15 mouse cellular contexts compared by ENCODE assay signal in the genomic region with DNA sequence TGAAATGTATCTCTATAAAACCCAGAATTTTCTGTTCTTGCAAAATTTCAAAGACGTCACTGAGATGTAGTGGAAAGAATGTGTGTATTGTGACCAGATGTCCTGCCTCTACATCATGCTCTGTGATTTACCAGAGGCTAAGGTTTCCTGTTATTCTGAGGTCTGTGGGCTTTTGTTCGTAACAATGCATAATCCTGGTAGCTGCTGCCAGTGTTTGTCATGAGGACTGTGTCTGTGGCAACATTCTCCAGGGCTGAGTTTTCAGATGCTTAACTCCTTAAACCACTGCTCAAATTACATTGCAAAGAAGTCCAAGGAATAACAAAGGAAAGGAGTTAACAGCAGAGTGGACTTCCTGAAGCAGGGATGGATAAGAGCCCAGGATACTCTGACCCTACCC.
DNase-seq lines count a peak whose midpoint lies in the region; ATAC-seq and TF ChIP-seq lines count a peak whose summit lies in the region.
"Had no signal": no experiment of that assay in that cellular context is flagged by ENCODE, and none has a peak within 500 bp of the region (broad histone marks: within the 10 kb centered on the region; RNA-seq: fewer than 3 reads in every experiment).

No protein-coding gene starts in this region.

- 18% methylated on average over 2 of the region's 2 CpGs for WGBS in kidney, embryonic 15.5 days
- 35% methylated on average over 2 of the region's 2 CpGs for WGBS in kidney, adult 2 months
- WGBS in hindbrain, embryonic 16.5 days, result 48% methylated on average over 2 of the region's 2 CpGs
- WGBS in forebrain, embryonic 12.5 days, result 37% methylated on average over 2 of the region's 2 CpGs

- DNase-seq in embryo, embryonic 10 days (ENCODE audit: low spot score), result peak; percentile 5
- DNase-seq in embryo, embryonic 9.5 days (ENCODE audit: extremely low spot score), result no peak
- DNase-seq in kidney, adult 2 months, result no peak
- DNase-seq in right cerebral cortex, adult 18-20 months, result peak; percentile 20
- no peak for DNase-seq in right cerebral cortex, postnatal 4 days
- DNase-seq: adrenal gland, postnatal 10 days; kidney, postnatal 10 days had no signal

- H3K4me1 ChIP-seq in kidney, embryonic 15.5 days, result no peaks in the 10 kb centered on the region
- H3K4me1 ChIP-seq in kidney, adult 2 months (ENCODE audit: control insufficient read depth, insufficient read depth, low read length), result no peaks in the 10 kb centered on the region
- peaks cover 3% of the 10 kb centered on the region; the same call in 1 of the 2 replicates for H3K4me1 ChIP-seq in hindbrain, embryonic 16.5 days (ENCODE audit: control insufficient read depth, insufficient read depth, low read depth, low read length)
- no peaks in the 10 kb centered on the region for H3K4me1 ChIP-seq in forebrain, embryonic 12.5 days
- H3K4me1 ChIP-seq: hindbrain, embryonic 15.5 days; liver, embryonic 15.5 days; midbrain, embryonic 15.5 days; neural tube, embryonic 13.5 days had no signal

- no peaks in the 10 kb centered on the region for H3K27me3 ChIP-seq in kidney, embryonic 15.5 days
- H3K27me3 ChIP-seq in kidney, adult 2 months (replicated peaks; ENCODE audit: control insufficient read depth, insufficient read depth, low read length), result no peaks in the 10 kb centered on the region
- no peaks in the 10 kb centered on the region for H3K27me3 ChIP-seq in hindbrain, embryonic 16.5 days (replicated peaks; ENCODE audit: control insufficient read depth, insufficient read depth, low read length)
- H3K27me3 ChIP-seq in forebrain, embryonic 12.5 days, result no peaks in the 10 kb centered on the region
- H3K27me3 ChIP-seq: hindbrain, embryonic 15.5 days; liver, embryonic 15.5 days; midbrain, embryonic 15.5 days; neural tube, embryonic 13.5 days had no signal

- no peaks in the 10 kb centered on the region for H3K9me3 ChIP-seq in kidney, embryonic 15.5 days (replicated peaks)
- H3K9me3 ChIP-seq in hindbrain, embryonic 16.5 days (ENCODE audit: control insufficient read depth, low read length), result no peaks in the 10 kb centered on the region
- H3K9me3 ChIP-seq in forebrain, embryonic 12.5 days, result no peaks in the 10 kb centered on the region
- H3K9me3 ChIP-seq: hindbrain, embryonic 15.5 days; liver, embryonic 15.5 days; midbrain, embryonic 15.5 days; neural tube, embryonic 13.5 days had no signal

- H3K4me3 ChIP-seq in kidney, embryonic 15.5 days (replicated peaks), result no peak overlapping the region
- no peak overlapping the region for H3K4me3 ChIP-seq in kidney, adult 2 months (ENCODE audit: insufficient read depth, low read depth, low read length)
- no peak overlapping the region for H3K4me3 ChIP-seq in hindbrain, embryonic 16.5 days (ENCODE audit: low read length)
- no peak overlapping the region for H3K4me3 ChIP-seq in forebrain, embryonic 12.5 days (replicated peaks)
- H3K4me3 ChIP-seq: hindbrain, embryonic 15.5 days; liver, embryonic 15.5 days; midbrain, embryonic 15.5 days; neural tube, embryonic 13.5 days had no signal

- no peak overlapping the region for H3K4me2 ChIP-seq in kidney, embryonic 15.5 days
- H3K4me2 ChIP-seq in hindbrain, embryonic 16.5 days (ENCODE audit: low read length), result no peak overlapping the region
- H3K4me2 ChIP-seq in forebrain, embryonic 12.5 days, result no peak overlapping the region
- H3K4me2 ChIP-seq: hindbrain, embryonic 15.5 days; liver, embryonic 15.5 days; midbrain, embryonic 15.5 days; neural tube, embryonic 13.5 days had no signal

- no peak overlapping the region for H3K27ac ChIP-seq in kidney, embryonic 15.5 days
- H3K27ac ChIP-seq in kidney, adult 2 months (ENCODE audit: insufficient read depth, low read depth, low read length), result no peak overlapping the region
- no peak overlapping the region for H3K27ac ChIP-seq in hindbrain, embryonic 16.5 days (ENCODE audit: low read depth, low read length)
- H3K27ac ChIP-seq in forebrain, embryonic 12.5 days, result no peak overlapping the region
- H3K27ac ChIP-seq: hindbrain, embryonic 15.5 days; liver, embryonic 15.5 days; midbrain, embryonic 15.5 days; neural tube, embryonic 13.5 days had no signal

- peak; percentile 62; the same call in 1 of the 2 replicates for ATAC-seq in kidney, embryonic 15.5 days (replicated peaks; ENCODE audit: low FRiP score)
- ATAC-seq in hindbrain, embryonic 16.5 days, result no peak
- ATAC-seq in forebrain, embryonic 12.5 days (ENCODE audit: low FRiP score), result no peak
- ATAC-seq: forebrain, embryonic 16.5 days; midbrain, embryonic 15.5 days had no signal

- no peak for TF ChIP-seq POLR2A in kidney, adult 2 months (IDR thresholded peaks at IDR 0.05; ENCODE audit: low read depth, low read length)

- H3K36me3 ChIP-seq in kidney, embryonic 15.5 days, result no peaks in the 10 kb centered on the region
- H3K36me3 ChIP-seq in kidney, adult 2 months (ENCODE audit: control insufficient read depth, insufficient read depth, low read length), result no peaks in the 10 kb centered on the region
- H3K36me3 ChIP-seq in hindbrain, embryonic 16.5 days (ENCODE audit: control insufficient read depth, insufficient read depth, low read length), result no peaks in the 10 kb centered on the region
- no peaks in the 10 kb centered on the region for H3K36me3 ChIP-seq in forebrain, embryonic 12.5 days (replicated peaks)
- H3K36me3 ChIP-seq: hindbrain, embryonic 15.5 days; liver, embryonic 15.5 days; midbrain, embryonic 15.5 days; neural tube, embryonic 13.5 days had no signal

- no peak overlapping the region for H3K9ac ChIP-seq in kidney, embryonic 15.5 days
- H3K9ac ChIP-seq in hindbrain, embryonic 16.5 days (ENCODE audit: low read depth, low read length), result no peak overlapping the region
- H3K9ac ChIP-seq in forebrain, embryonic 12.5 days, result no peak overlapping the region
- H3K9ac ChIP-seq: hindbrain, embryonic 15.5 days; liver, embryonic 15.5 days; midbrain, embryonic 15.5 days; neural tube, embryonic 13.5 days had no signal

- TF ChIP-seq CTCF in kidney, adult 2 months (conservative IDR thresholded peaks at IDR 0.05; ENCODE audit: insufficient read depth, insufficient read length, low read depth, low read length), result no peak

Comparison
In these comparisons a context has a peak if more than half of its experiments do, and no peak if none do; other contexts are left out.
1. DNase-seq: peak in embryo, embryonic 10 days (single experiment) and right cerebral cortex, adult 18-20 months (single experiment); none in embryo, embryonic 9.5 days (single experiment), kidney, adult 2 months (single experiment) and right cerebral cortex, postnatal 4 days (single experiment).